Mouse (Mus musculus): ENCODE results near the gene Lect2. TPM values are rescaled to one million over a fixed set of nuclear protein-coding genes. Genes with fewer than 3 reads are reported as not detected.
A peak's percentile ranks its signal among the peaks of the same experiment; 100 is the strongest.

Lect2 gene
- total and polyA plus RNA-seq, 2 experiments = 106 to 425 TPM

GRCm38 (mm10) chr13:56544956-56545355 is 3.3 kb downstream of the Lect2 start:
- TF ChIP-seq CTCF (IDR thresholded peaks at IDR 0.05; ENCODE audit: low read depth, low read length) (no peak), POLR2A (IDR thresholded peaks at IDR 0.05; ENCODE audit: extremely low read depth, insufficient read depth, low read length) (no peak)
- no peaks in the 10 kb centered on the region for H3K79me2 ChIP-seq (ENCODE audit: control insufficient read depth, insufficient read depth, low read length)
- no peak overlapping the region for H3K9ac ChIP-seq (ENCODE audit: low read depth, low read length)
- DNase-seq (ENCODE audit: extremely low read depth, low read depth, low spot score) = no peak
- no peaks in the 10 kb centered on the region; the same call in 1 of the 2 replicates for H3K36me3 ChIP-seq (ENCODE audit: control insufficient read depth, insufficient read depth, low read length)
- no peak overlapping the region for H3K27ac ChIP-seq (replicated peaks; ENCODE audit: insufficient read depth, low read depth, low read length)
- WGBS = 73% methylated on average over 3 of the region's 3 CpGs
- no peak overlapping the region for H3K4me3 ChIP-seq (ENCODE audit: insufficient read depth, low read depth, low read length)
- no peaks in the 10 kb centered on the region for H3K27me3 ChIP-seq (ENCODE audit: control insufficient read depth, insufficient read depth, low read length)
- peaks cover 15% of the 10 kb centered on the region for H3K4me1 ChIP-seq (ENCODE audit: control insufficient read depth, insufficient read depth, low read length)

- no peaks in the 10 kb centered on the region for H3K79me2 ChIP-seq (ENCODE audit: control insufficient read depth, insufficient read depth, low read length)
- no peak overlapping the region for H3K9ac ChIP-seq (ENCODE audit: low read depth, low read length)
- H3K4me1 ChIP-seq (ENCODE audit: control insufficient read depth, insufficient read depth, low read length) = peaks cover 5% of the 10 kb centered on the region; the same call in 1 of the 2 replicates
- TF ChIP-seq CTCF (IDR thresholded peaks at IDR 0.05; ENCODE audit: low read depth, low read length) (no peak), POLR2A (IDR thresholded peaks at IDR 0.05; ENCODE audit: extremely low read depth, insufficient read depth, low read length) (no peak)
- H3K36me3 ChIP-seq (ENCODE audit: control insufficient read depth, insufficient read depth, low read length) = no peaks in the 10 kb centered on the region; the same call in 1 of the 2 replicates
- DNase-seq (ENCODE audit: extremely low read depth, low read depth, low spot score) = no peak
- no peak overlapping the region for H3K27ac ChIP-seq (replicated peaks; ENCODE audit: insufficient read depth, low read depth, low read length)
- WGBS = 89% methylated on average over 9 of the region's 9 CpGs
- H3K27me3 ChIP-seq (ENCODE audit: control insufficient read depth, insufficient read depth, low read length) = no peaks in the 10 kb centered on the region
- H3K4me3 ChIP-seq (ENCODE audit: insufficient read depth, low read depth, low read length) = no peak overlapping the region
Observed at GRCm38 (mm10) chr13:56543805-56544204, 4.5 kb downstream of the Lect2 start.

GRCm38 (mm10) chr13:56539846-56540245 is 8.5 kb downstream of the Lect2 start:
- TF ChIP-seq CTCF (IDR thresholded peaks at IDR 0.05; ENCODE audit: low read depth, low read length) (no peak), POLR2A (IDR thresholded peaks at IDR 0.05; ENCODE audit: extremely low read depth, insufficient read depth, low read length) (no peak)
- Histone ChIP-seq H3K4me1 (ENCODE audit: control insufficient read depth, insufficient read depth, low read length) (no peaks in the 10 kb centered on the region), H3K4me3 (ENCODE audit: insufficient read depth, low read depth, low read length) (no peak overlapping the region), H3K79me2 (ENCODE audit: control insufficient read depth, insufficient read depth, low read length) (no peaks in the 10 kb centered on the region), H3K36me3 (ENCODE audit: control insufficient read depth, insufficient read depth, low read length) (no peaks in the 10 kb centered on the region), H3K9ac (ENCODE audit: low read depth, low read length) (no peak overlapping the region), H3K27ac (replicated peaks; ENCODE audit: insufficient read depth, low read depth, low read length) (no peak overlapping the region), H3K27me3 (ENCODE audit: control insufficient read depth, insufficient read depth, low read length) (no peaks in the 10 kb centered on the region)
- WGBS = 97% methylated on average over 4 of the region's 4 CpGs
- no peak for DNase-seq (ENCODE audit: extremely low read depth, low read depth, low spot score)

GRCm38 (mm10) chr13:56537026-56537425 is 11.3 kb downstream of the Lect2 start:
- H3K79me2 ChIP-seq (ENCODE audit: control insufficient read depth, insufficient read depth, low read length) = no peaks in the 10 kb centered on the region
- 80% methylated on average over 12 of the region's 12 CpGs for WGBS
- H3K27me3 ChIP-seq (ENCODE audit: control insufficient read depth, insufficient read depth, low read length) = no peaks in the 10 kb centered on the region
- no peak overlapping the region for H3K9ac ChIP-seq (ENCODE audit: low read depth, low read length)
- DNase-seq (ENCODE audit: extremely low read depth, low read depth, low spot score) = peak; percentile 37
- H3K4me1 ChIP-seq (ENCODE audit: control insufficient read depth, insufficient read depth, low read length) = no peaks in the 10 kb centered on the region
- TF ChIP-seq POLR2A (IDR thresholded peaks at IDR 0.05; ENCODE audit: extremely low read depth, insufficient read depth, low read length) (no peak), CTCF (IDR thresholded peaks at IDR 0.05; ENCODE audit: low read depth, low read length) (no peak)
- no peaks in the 10 kb centered on the region for H3K36me3 ChIP-seq (ENCODE audit: control insufficient read depth, insufficient read depth, low read length)
- no peak overlapping the region for H3K27ac ChIP-seq (replicated peaks; ENCODE audit: insufficient read depth, low read depth, low read length)
- H3K4me3 ChIP-seq (ENCODE audit: insufficient read depth, low read depth, low read length) = no peak overlapping the region

GRCm38 (mm10) chr13:56535570-56535969 is 12.7 kb downstream of the Lect2 start:
- 78% methylated on average over 5 of the region's 5 CpGs for WGBS
- TF ChIP-seq CTCF (IDR thresholded peaks at IDR 0.05; ENCODE audit: low read depth, low read length) (peak; percentile 20; the same call in 1 of the 2 replicates), POLR2A (IDR thresholded peaks at IDR 0.05; ENCODE audit: extremely low read depth, insufficient read depth, low read length) (no peak)

GRCm38 (mm10) chr13:56534931-56535330 is 13.4 kb downstream of the Lect2 start:
- DNase-seq (ENCODE audit: extremely low read depth, low read depth, low spot score) = no peak
- no peaks in the 10 kb centered on the region for H3K27me3 ChIP-seq (ENCODE audit: control insufficient read depth, insufficient read depth, low read length)
- TF ChIP-seq CTCF (IDR thresholded peaks at IDR 0.05; ENCODE audit: low read depth, low read length) (no peak), POLR2A (IDR thresholded peaks at IDR 0.05; ENCODE audit: extremely low read depth, insufficient read depth, low read length) (no peak)
- no peak overlapping the region for H3K4me3 ChIP-seq (ENCODE audit: insufficient read depth, low read depth, low read length)
- H3K79me2 ChIP-seq (ENCODE audit: control insufficient read depth, insufficient read depth, low read length) = no peaks in the 10 kb centered on the region
- H3K36me3 ChIP-seq (ENCODE audit: control insufficient read depth, insufficient read depth, low read length) = no peaks in the 10 kb centered on the region
- no peaks in the 10 kb centered on the region for H3K4me1 ChIP-seq (ENCODE audit: control insufficient read depth, insufficient read depth, low read length)
- no peak overlapping the region for H3K27ac ChIP-seq (replicated peaks; ENCODE audit: insufficient read depth, low read depth, low read length)
- WGBS = 84% methylated on average over 5 of the region's 5 CpGs
- H3K9ac ChIP-seq (ENCODE audit: low read depth, low read length) = no peak overlapping the region

More at GRCm38 (mm10) chr13:56535570-56535969, 12.7 kb downstream of the Lect2 start:
- DNase-seq (ENCODE audit: extremely low read depth, low read depth, low spot score) = no peak
- H3K4me1 ChIP-seq (ENCODE audit: control insufficient read depth, insufficient read depth, low read length) = no peaks in the 10 kb centered on the region
- no peak overlapping the region for H3K9ac ChIP-seq (ENCODE audit: low read depth, low read length)
- H3K27ac ChIP-seq (replicated peaks; ENCODE audit: insufficient read depth, low read depth, low read length) = no peak overlapping the region
- H3K27me3 ChIP-seq (ENCODE audit: control insufficient read depth, insufficient read depth, low read length) = no peaks in the 10 kb centered on the region
- no peak overlapping the region for H3K4me3 ChIP-seq (ENCODE audit: insufficient read depth, low read depth, low read length)
- H3K36me3 ChIP-seq (ENCODE audit: control insufficient read depth, insufficient read depth, low read length) = no peaks in the 10 kb centered on the region
- H3K79me2 ChIP-seq (ENCODE audit: control insufficient read depth, insufficient read depth, low read length) = no peaks in the 10 kb centered on the region

All from liver, adult 2 months (tissue).